Mouse (Mus musculus): Measurements from ENCODE around the gene Rtn3.
A peak's percentile ranks its signal among the peaks of the same experiment; 100 is the strongest.

Rtn3 gene

GRCm38 (mm10) chr19:7491960-7492359 is 8.9 kb upstream of the Rtn3 start:
- DNase-seq (ENCODE audit: low read depth in 2 of 2, low spot score in 2 of 2): no peak

- no peak for DNase-seq (ENCODE audit: low read depth in 2 of 2, low spot score in 2 of 2)
Observed at GRCm38 (mm10) chr19:7487680-7488079, 4.6 kb upstream of the Rtn3 start.

- DNase-seq (ENCODE audit: low read depth in 2 of 2, low spot score in 2 of 2): no peak
Observed at GRCm38 (mm10) chr19:7484076-7484475, 995 bp upstream of the Rtn3 start.

- DNase-seq (ENCODE audit: low read depth in 2 of 2, low spot score in 2 of 2): no peak
Observed at GRCm38 (mm10) chr19:7483512-7483882, 416 bp upstream of the Rtn3 start.

- DNase-seq (ENCODE audit: low read depth in 2 of 2, low spot score in 2 of 2): no peak
Observed at GRCm38 (mm10) chr19:7482266-7482598, 849 bp downstream of the Rtn3 start.

- DNase-seq (ENCODE audit: low read depth in 2 of 2, low spot score in 2 of 2): peak in 1 of 2 experiments; percentile 8
Observed at GRCm38 (mm10) chr19:7481541-7482265, 1.4 kb downstream of the Rtn3 start.

GRCm38 (mm10) chr19:7479751-7480248 is 3.3 kb downstream of the Rtn3 start:
- DNase-seq (ENCODE audit: low read depth in 2 of 2, low spot score in 2 of 2): no peak

GRCm38 (mm10) chr19:7470643-7471042 is 12.4 kb downstream of the Rtn3 start:
- DNase-seq (ENCODE audit: low read depth in 2 of 2, low spot score in 2 of 2): no peak

- no peak for DNase-seq (ENCODE audit: low read depth in 2 of 2, low spot score in 2 of 2)
Observed at GRCm38 (mm10) chr19:7467915-7468314, 15.2 kb downstream of the Rtn3 start.

- DNase-seq (ENCODE audit: low read depth in 2 of 2, low spot score in 2 of 2): no peak
Observed at GRCm38 (mm10) chr19:7459370-7459769, 23.7 kb downstream of the Rtn3 start.

- DNase-seq (ENCODE audit: low read depth in 2 of 2, low spot score in 2 of 2): no peak
Observed at GRCm38 (mm10) chr19:7458901-7459300, 24.2 kb downstream of the Rtn3 start.

GRCm38 (mm10) chr19:7456803-7457202 is 26.3 kb downstream of the Rtn3 start:
- no peak for DNase-seq (ENCODE audit: low read depth in 2 of 2, low spot score in 2 of 2)

- DNase-seq (ENCODE audit: low read depth in 2 of 2, low spot score in 2 of 2): no peak
Observed at GRCm38 (mm10) chr19:7445596-7445995, 37.5 kb downstream of the Rtn3 start.

GRCm38 (mm10) chr19:7445105-7445504 is 38.0 kb downstream of the Rtn3 start:
- no peak for DNase-seq (ENCODE audit: low read depth in 2 of 2, low spot score in 2 of 2)

- DNase-seq (ENCODE audit: low read depth in 2 of 2, low spot score in 2 of 2): peak; percentile 47 to 66
Observed at GRCm38 (mm10) chr19:7441493-7441892, 41.6 kb downstream of the Rtn3 start.

GRCm38 (mm10) chr19:7438295-7438694 is 44.8 kb downstream of the Rtn3 start:
- DNase-seq (ENCODE audit: low read depth in 2 of 2, low spot score in 2 of 2): no peak

GRCm38 (mm10) chr19:7436061-7436970 is 46.8 kb downstream of the Rtn3 start:
- DNase-seq (ENCODE audit: low read depth in 2 of 2, low spot score in 2 of 2): peak; percentile 35 to 67

- DNase-seq (ENCODE audit: low read depth in 2 of 2, low spot score in 2 of 2): no peak
Observed at GRCm38 (mm10) chr19:7434887-7435286, 48.2 kb downstream of the Rtn3 start.

- no peak for DNase-seq (ENCODE audit: low read depth in 2 of 2, low spot score in 2 of 2)
Observed at GRCm38 (mm10) chr19:7425398-7425775, 57.7 kb downstream of the Rtn3 start.

- no peak for DNase-seq (ENCODE audit: low read depth in 2 of 2, low spot score in 2 of 2)
Observed at GRCm38 (mm10) chr19:7424590-7425397, 58.3 kb downstream of the Rtn3 start.

- no peak for DNase-seq (ENCODE audit: low read depth in 2 of 2, low spot score in 2 of 2)
Observed at GRCm38 (mm10) chr19:7424131-7424530, 59.0 kb downstream of the Rtn3 start.
